Mouse (Mus musculus): ENCODE results near the gene Sez6l. TPM values are rescaled to one million over a fixed set of nuclear protein-coding genes. Genes with fewer than 3 reads are reported as not detected.

Sez6l gene
- polyA plus RNA-seq (2015; fragmentation: Nextera tagmentation; extraction: Ambion mirVana): 0.97 and 1.4 TPM in 2 replicates

DNA sequence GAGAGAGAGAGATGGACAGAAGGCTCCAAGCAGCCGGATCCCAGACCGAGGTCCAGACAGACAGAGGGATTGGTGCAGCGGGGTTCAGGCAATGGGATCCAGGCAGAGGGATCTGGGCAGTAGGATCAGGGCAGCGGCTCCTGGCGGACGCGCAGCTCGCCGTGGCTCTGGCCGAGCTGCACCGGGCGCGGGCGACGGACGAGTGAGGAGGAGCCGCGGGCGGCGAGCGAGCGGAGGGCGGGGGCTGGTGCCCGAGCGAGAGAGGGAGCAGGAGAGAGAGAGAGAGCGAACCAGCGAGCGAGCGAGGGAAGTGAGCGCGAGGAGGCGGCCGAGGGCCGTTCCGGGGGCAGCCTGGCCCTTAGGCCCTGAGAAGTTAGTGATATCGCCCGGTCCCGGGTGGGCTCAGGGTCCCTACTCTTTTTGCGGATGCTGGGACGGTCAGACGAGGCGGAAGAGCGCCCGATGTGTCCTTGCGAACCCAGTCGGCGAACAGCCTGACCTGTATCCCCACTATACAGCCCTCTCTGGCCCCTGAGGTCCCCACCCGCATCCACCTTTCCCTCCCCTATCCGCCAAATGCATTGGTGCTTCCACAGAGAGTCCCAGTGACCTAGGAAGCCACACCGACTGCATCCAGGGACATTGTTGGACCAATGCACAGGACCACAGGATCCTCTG, at the start of gene Sez6l:
Gene Sez6l (minus strand): TSS at position 193 of the 678 bp plus-strand sequence.
- peaks cover 23% of the 10 kb centered on the region for H3K4me1 ChIP-seq
- under 1% methylated on average over 34 of the region's 50 CpGs for WGBS
- H3K27me3 ChIP-seq: peaks cover 96% of the 10 kb centered on the region
- H3K4me3 ChIP-seq: peak within 1 kb of the TSS; percentile 38
- ATAC-seq (ENCODE audit: insufficient number of reproducible peaks, low FRiP score, low TSS enrichment, low read depth): 0 out of 2 replicates have a peak, but pooled peaks have one; percentile 32
- H3K9ac ChIP-seq: no peak within 1 kb of the TSS
- no peaks in the 10 kb centered on the region for H3K9me3 ChIP-seq
- no peaks in the 10 kb centered on the region for H3K36me3 ChIP-seq
- no peak within 1 kb of the TSS for H3K27ac ChIP-seq
- H3K4me2 ChIP-seq: peak within 1 kb of the TSS; percentile 63

DNA sequence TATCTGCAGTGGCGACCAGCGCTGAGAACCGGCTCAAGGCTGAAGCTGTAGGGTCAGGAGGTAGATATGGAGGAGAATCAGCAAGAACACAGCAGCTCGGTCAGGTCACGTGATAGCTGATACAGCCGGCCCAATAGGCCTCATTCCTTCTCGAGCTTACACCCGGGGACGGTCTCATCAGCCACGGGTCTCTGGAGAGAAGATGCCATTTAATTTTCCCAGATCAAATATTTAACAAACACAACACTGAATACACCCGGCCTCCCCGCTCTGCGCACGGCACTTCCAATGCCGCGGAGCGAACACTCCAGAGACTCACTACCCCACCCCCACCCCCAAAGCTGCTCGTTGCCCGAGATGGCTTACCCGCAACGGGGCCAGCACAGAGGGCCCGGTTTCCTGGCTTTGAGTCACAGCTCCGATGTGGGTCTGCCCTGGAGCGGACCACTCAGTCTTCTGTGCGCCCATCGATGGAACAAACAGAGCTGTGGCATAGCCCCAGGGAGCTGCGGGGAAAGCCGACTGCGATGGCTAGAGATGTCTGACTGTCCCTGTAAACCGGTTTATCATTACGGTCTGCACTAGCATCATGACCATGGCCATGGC, 48.7 kb upstream of the Sez6l start:
- peaks cover 6% of the 10 kb centered on the region; the same call in 1 of the 2 replicates for H3K4me1 ChIP-seq
- H3K4me2 ChIP-seq: peak overlapping the region; percentile 26; the same call in 1 of the 2 replicates
- H3K27ac ChIP-seq: no peak overlapping the region
- no peak overlapping the region for H3K9ac ChIP-seq
- H3K9me3 ChIP-seq: no peaks in the 10 kb centered on the region
- H3K4me3 ChIP-seq: no peak overlapping the region
- H3K27me3 ChIP-seq: peaks cover 12% of the 10 kb centered on the region; the same call in 1 of the 2 replicates
- no peak for ATAC-seq (ENCODE audit: insufficient number of reproducible peaks, low FRiP score, low TSS enrichment, low read depth)
- WGBS: 45% methylated on average over 31 of the region's 31 CpGs
- H3K36me3 ChIP-seq: no peaks in the 10 kb centered on the region

DNA sequence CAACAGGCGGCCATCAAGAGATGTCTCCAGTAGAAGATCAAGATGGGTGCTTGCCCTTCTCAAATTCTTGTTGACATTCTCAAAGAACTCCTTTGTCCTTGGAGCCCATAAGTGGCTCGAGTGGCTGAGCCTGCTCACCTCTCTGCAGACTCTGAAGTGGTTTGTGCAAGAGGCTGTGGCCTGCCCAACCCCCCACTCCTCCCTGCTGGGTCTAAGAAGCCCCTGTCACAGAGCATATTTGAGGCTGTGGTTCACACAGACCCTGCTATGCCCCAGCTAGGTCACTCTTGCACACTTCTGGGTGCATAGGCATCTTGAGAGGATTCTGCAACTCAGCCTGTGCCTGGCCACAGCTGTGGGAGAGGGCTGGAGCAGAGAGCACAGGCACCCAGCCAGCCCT, 46.0 kb upstream of the Sez6l start:
- Histone ChIP-seq H3K27me3 (peaks cover 12% of the 10 kb centered on the region; the same call in 1 of the 2 replicates), H3K27ac (no peak overlapping the region), H3K9me3 (no peaks in the 10 kb centered on the region), H3K36me3 (no peaks in the 10 kb centered on the region), H3K4me3 (no peak overlapping the region), H3K9ac (no peak overlapping the region), H3K4me1 (peaks cover 3% of the 10 kb centered on the region; the same call in 1 of the 2 replicates), H3K4me2 (no peak overlapping the region)
- ATAC-seq (ENCODE audit: insufficient number of reproducible peaks, low FRiP score, low TSS enrichment, low read depth): no peak
- WGBS: 36% methylated on average over 2 of the region's 2 CpGs

DNA sequence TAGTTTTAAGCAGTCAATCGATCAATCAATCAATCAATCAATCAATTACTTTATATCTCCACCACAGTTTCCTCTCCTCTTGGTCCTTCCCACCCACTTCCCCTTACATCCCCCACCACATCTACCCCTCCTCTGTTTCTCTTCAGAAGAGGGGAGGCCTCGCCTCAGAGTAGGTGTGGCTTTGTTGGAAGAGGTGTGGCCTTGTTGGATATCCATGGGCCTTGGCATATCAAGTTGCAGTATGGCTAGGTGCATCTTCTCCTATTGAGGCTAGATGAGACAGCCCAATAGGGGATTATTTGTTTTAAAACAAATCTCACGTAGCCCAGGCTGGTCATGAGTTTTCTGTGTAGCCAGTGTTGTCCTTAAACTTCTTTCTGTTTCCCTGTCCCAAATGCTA, 43.3 kb upstream of the Sez6l start:
- Histone ChIP-seq H3K27me3 (peaks cover 8% of the 10 kb centered on the region; the same call in 1 of the 2 replicates), H3K4me2 (no peak overlapping the region), H3K4me1 (no peaks in the 10 kb centered on the region), H3K4me3 (no peak overlapping the region), H3K36me3 (no peaks in the 10 kb centered on the region), H3K9me3 (no peaks in the 10 kb centered on the region), H3K9ac (no peak overlapping the region), H3K27ac (no peak overlapping the region)
- WGBS: 58% methylated on average over 3 of the region's 3 CpGs
- no peak for ATAC-seq (ENCODE audit: insufficient number of reproducible peaks, low FRiP score, low TSS enrichment, low read depth)

DNA sequence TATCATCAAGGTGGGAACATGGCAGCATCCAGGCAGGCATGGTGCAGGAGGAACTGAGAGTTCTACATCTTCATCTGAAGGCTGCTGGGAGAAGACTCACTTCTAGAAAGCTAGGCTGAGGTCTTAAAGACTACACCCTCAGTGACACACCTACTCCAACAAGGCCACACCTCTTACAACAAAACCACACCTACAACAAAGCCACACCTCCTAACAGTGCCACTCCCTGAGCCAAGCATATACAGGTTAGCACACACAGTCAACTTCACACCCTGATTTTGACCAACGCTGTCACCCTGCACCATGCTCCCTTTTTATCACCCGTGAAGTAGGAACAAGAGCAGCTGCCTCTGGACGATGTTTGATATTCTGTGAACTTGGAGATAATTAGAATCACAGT, 42.4 kb upstream of the Sez6l start:
- H3K27ac ChIP-seq: no peak overlapping the region
- H3K4me3 ChIP-seq: no peak overlapping the region
- no peak for ATAC-seq (ENCODE audit: insufficient number of reproducible peaks, low FRiP score, low TSS enrichment, low read depth)
- no peaks in the 10 kb centered on the region for H3K36me3 ChIP-seq
- no peak overlapping the region for H3K9ac ChIP-seq
- WGBS: 77% methylated on average over 3 of the region's 3 CpGs
- H3K4me2 ChIP-seq: no peak overlapping the region
- H3K9me3 ChIP-seq: no peaks in the 10 kb centered on the region
- H3K27me3 ChIP-seq: peaks cover 2% of the 10 kb centered on the region; the same call in 1 of the 2 replicates
- H3K4me1 ChIP-seq: no peaks in the 10 kb centered on the region

DNA sequence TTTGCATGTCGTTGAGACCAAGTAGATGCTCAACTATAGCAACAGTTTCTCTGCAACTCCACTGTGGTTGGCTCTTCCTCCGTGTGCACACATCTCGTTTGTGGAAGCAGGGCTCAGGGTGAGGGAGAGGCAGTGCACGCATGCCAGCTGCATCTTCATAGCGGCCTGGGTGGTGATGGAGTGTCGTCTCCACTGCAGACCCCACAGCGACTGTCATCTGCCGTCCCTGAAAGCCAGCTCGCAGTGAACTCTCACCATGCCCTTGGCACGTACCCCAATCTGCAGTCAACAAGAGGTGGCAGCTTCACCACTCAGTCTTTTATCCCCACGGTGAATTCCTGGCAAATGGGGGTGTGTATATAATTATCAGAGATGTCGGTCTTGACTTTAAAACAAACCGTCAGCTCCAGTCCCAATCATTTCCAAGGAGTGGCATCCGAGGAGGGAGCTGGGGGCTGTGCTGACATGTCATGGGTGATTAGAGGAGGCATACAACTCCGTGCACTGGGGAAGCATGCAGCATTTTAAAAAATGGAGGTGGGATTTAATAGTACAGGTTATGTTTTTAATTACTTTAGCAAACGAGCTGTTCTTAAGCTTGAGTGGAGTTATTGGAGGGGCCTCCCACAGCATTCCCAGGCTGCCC, 40.7 kb upstream of the Sez6l start:
- Histone ChIP-seq H3K36me3 (no peaks in the 10 kb centered on the region), H3K9me3 (no peaks in the 10 kb centered on the region), H3K4me2 (no peak overlapping the region), H3K27ac (no peak overlapping the region), H3K4me3 (no peak overlapping the region), H3K4me1 (no peaks in the 10 kb centered on the region), H3K27me3 (no peaks in the 10 kb centered on the region), H3K9ac (no peak overlapping the region)
- 59% methylated on average over 16 of the region's 16 CpGs for WGBS
- no peak for ATAC-seq (ENCODE audit: insufficient number of reproducible peaks, low FRiP score, low TSS enrichment, low read depth)

DNA sequence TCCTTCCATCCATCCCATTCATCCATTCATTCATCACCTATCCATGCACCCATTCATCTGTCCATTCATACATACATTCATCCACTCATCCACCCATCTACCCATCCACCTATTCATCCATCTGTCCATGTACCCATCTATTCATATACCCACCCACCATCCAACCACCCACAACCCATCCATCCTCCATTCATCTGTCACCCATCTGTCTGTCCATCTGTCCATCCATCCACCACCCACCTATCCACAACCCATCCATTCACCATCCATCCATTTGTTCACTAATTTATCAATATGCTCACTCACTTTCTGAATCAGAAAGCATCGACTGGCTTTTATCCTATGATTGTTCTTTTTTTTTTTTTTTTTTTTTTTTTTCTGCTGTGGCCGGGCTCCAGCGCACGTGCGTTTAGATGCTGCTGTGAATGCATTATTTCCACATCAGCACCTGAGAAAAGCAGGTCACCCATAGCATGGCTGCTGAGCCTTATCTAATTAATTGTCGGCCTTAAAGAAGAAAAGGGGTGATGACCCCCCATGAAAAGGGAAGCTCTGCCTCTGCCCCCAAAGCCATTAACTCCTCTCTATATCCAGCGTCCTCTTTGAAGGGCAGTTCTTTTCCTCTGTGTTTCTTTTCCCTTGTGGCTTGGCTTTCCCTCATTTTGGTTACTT, 39.1 kb upstream of the Sez6l start:
- 83% methylated on average over 7 of the region's 7 CpGs for WGBS
- ATAC-seq (ENCODE audit: insufficient number of reproducible peaks, low FRiP score, low TSS enrichment, low read depth): no peak
- no peaks in the 10 kb centered on the region for H3K4me1 ChIP-seq
- H3K27ac ChIP-seq: no peak overlapping the region
- no peak overlapping the region for H3K4me3 ChIP-seq
- H3K9me3 ChIP-seq: no peaks in the 10 kb centered on the region
- H3K9ac ChIP-seq: no peak overlapping the region
- H3K27me3 ChIP-seq: no peaks in the 10 kb centered on the region
- no peaks in the 10 kb centered on the region for H3K36me3 ChIP-seq
- H3K4me2 ChIP-seq: no peak overlapping the region

DNA sequence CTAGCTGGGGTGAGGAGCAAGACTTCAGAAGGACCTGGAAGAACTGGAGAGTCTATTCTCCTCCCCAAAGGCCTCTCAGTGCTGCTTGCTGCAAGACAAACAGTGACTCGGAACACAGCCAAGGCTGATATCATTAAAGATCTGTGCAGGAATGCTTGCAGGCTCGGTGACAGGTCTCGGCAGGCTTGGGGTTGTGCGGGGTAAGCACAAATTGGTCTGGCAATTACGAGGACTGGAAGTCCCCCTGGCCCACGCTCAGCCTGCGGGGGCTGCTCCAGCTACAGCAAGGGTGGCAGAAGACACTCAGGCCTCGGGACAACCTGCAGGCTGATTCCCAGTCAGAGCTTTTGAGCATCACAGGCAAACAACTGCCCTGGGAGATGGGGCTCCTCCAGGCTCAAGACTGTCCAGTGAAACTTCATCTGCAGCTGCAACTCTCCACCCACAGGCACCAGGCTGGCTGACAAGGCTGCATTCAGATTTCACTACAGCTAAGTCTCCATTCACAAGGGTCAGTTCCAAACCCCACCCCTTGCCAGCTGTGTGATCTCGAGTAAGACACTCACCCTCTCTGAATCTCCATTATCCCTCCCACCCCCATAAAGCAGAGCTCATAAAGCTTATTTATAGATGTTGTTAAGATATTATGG, 31.0 kb upstream of the Sez6l start:
- Histone ChIP-seq H3K4me1 (peaks cover 41% of the 10 kb centered on the region), H3K27ac (no peak overlapping the region; the same call in 1 of the 2 replicates), H3K9me3 (no peaks in the 10 kb centered on the region), H3K27me3 (no peaks in the 10 kb centered on the region), H3K9ac (no peak overlapping the region), H3K4me2 (no peak overlapping the region), H3K4me3 (no peak overlapping the region), H3K36me3 (no peaks in the 10 kb centered on the region)
- WGBS: 17% methylated on average over 9 of the region's 9 CpGs
- no peak for ATAC-seq (ENCODE audit: insufficient number of reproducible peaks, low FRiP score, low TSS enrichment, low read depth)

DNA sequence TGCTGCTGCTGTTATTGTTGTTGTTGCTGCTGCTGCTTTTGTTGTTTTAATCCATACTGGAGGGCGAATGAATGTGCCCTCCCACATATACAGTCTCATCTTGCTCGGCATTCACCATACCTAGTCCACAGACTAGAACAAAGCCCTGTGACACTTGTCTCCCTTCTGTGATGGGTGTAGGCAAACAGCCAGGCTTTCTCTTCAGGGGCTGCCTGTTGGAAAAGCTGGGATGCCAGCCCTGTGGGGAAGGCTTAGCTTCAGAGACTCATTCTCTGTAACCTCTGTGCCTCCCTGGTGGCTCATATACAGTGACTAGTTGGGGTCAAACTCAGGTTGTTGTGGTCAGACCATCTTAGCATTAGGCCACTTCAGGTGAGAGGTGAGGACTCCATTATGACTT, 30.1 kb upstream of the Sez6l start:
- no peak for ATAC-seq (ENCODE audit: insufficient number of reproducible peaks, low FRiP score, low TSS enrichment, low read depth)
- Histone ChIP-seq H3K27ac (no peak overlapping the region), H3K4me2 (no peak overlapping the region), H3K27me3 (no peaks in the 10 kb centered on the region; the same call in 1 of the 2 replicates), H3K9ac (no peak overlapping the region), H3K36me3 (no peaks in the 10 kb centered on the region), H3K4me1 (peaks cover 41% of the 10 kb centered on the region), H3K4me3 (no peak overlapping the region), H3K9me3 (no peaks in the 10 kb centered on the region)
- 60% methylated on average over 2 of the region's 2 CpGs for WGBS

DNA sequence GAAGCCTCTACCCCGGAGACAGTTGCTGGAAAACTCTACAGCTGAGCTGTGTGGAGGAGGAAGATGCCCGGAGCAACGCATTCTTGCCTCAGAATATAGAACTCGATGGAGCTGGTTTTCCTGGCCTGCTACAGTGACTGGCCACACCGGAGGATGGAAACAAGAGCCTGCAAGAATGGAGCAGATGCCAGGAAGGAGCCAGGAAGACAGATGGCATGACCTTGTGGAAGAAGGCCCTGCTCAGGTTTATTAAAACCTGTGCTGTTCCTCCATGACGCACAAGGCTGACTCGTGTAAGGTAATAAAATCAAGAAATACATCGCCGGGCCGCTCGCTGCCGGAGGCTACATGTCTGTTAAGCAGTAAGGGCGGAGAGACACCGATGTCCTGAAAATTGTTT, 28.4 kb upstream of the Sez6l start:
- no peak overlapping the region for H3K27ac ChIP-seq
- no peak for ATAC-seq (ENCODE audit: insufficient number of reproducible peaks, low FRiP score, low TSS enrichment, low read depth)
- 42% methylated on average over 14 of the region's 14 CpGs for WGBS

DNA sequence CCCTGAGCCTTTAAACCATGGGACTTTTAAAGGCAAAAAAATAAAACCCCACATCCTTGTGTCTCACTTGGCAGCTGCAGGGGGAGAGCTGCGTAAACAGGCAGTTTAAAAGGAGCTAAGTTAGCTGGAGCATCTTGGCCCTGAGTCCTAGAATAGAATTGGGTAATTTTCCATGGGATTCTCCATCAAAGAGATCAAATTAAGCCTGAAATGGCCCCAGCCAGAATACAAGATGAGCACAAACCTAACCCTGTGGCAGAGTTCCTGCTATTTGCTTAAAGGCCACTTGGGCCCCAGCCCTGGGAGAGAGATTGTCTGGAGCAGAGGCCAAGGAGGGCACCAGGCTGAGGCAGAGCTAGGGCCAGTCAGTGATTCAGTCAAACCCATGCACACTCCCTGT, 27.3 kb upstream of the Sez6l start:
- no peak overlapping the region for H3K4me3 ChIP-seq
- 47% methylated on average over 1 of the region's 1 CpGs for WGBS
- no peaks in the 10 kb centered on the region for H3K36me3 ChIP-seq
- no peak overlapping the region for H3K4me2 ChIP-seq
- no peaks in the 10 kb centered on the region for H3K9me3 ChIP-seq
- no peak overlapping the region for H3K9ac ChIP-seq
- peaks cover 50% of the 10 kb centered on the region for H3K4me1 ChIP-seq
- H3K27ac ChIP-seq: no peak overlapping the region
- no peaks in the 10 kb centered on the region; the same call in none of the 2 replicates for H3K27me3 ChIP-seq
- ATAC-seq (ENCODE audit: insufficient number of reproducible peaks, low FRiP score, low TSS enrichment, low read depth): no peak

More for the DNA sequence above, 28.4 kb upstream of the Sez6l start:
- Histone ChIP-seq H3K4me2 (no peak overlapping the region), H3K9me3 (no peaks in the 10 kb centered on the region), H3K36me3 (no peaks in the 10 kb centered on the region), H3K27me3 (no peaks in the 10 kb centered on the region; the same call in none of the 2 replicates), H3K4me1 (peaks cover 45% of the 10 kb centered on the region), H3K4me3 (no peak overlapping the region), H3K9ac (no peak overlapping the region)

Data from limb, embryonic 15.5 days (tissue).